Mouse (Mus musculus) small intestine, adult 2 months (tissue): ENCODE data around the gene Zfp296.

Experiments used
- CTCF ChIP-seq: fragments of 200-500 bp; IDR thresholded peaks from 2 replicates; pipeline ENCODE4 v1.5.1; 2012; ENCODE audit warnings: low read depth, mild to moderate bottlenecking, control low read depth, inconsistent platforms, low read length, moderate library complexity, mixed read lengths; ENCODE audit not compliant: insufficient replicate concordance, insufficient read length; ENCODE audit errors: extremely low read depth
- POLR2A ChIP-seq: fragments of 200-500 bp; IDR thresholded peaks from 2 replicates; pipeline ENCODE4 v1.6.1; 2012; ENCODE audit warnings: low read depth, mild to moderate bottlenecking, control low read depth, inconsistent platforms, low read length, moderate library complexity

DNA sequence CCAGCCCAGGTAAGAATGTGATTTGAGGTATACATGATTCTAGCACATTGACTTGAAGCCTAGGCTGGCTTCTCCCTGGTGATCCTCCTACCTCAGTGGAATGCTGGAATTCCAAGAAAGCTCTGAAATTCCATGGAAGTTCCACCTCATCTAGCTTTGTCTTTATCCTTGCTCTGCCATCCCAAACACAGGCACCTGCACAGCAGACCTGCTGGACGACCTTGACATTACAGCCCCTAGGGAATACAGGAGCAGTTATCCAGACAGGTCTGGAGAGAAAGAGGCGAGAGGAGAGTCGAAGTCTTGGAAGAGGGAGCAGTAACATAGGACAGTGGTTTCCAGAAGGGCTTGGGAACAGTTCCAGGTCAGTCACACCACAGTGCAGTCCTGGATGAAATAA, 7.4 kb upstream of the Zfp296 start:
- no peak for TF ChIP-seq CTCF
- no peak for TF ChIP-seq POLR2A
